In the genomic region with DNA sequence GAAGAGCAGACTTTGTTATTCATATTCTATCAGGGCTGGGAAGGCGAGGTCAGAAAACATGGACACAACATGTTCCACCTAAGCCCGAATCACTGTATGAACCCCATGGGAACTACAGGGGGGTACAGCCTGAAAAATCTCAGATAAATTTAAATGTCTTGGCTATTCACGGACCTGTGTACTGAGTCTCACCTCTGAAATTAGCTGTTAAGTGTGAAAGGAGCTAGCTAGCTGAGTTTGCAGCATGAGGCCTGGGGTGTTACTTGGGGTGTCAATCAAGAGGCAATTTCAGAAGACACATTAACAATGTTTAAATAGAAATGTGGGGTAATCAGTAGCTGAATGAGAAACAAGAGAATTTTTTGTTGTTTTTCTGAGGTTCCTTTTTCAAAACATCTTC, we compare ENCODE assay signal across 24 mouse cellular contexts.
DNase-seq lines count a peak whose midpoint lies in the region; ATAC-seq and TF ChIP-seq lines count a peak whose summit lies in the region.
"Had no signal": no experiment of that assay in that cellular context is flagged by ENCODE, and none has a peak within 500 bp of the region (broad histone marks: within the 10 kb centered on the region; RNA-seq: fewer than 3 reads in every experiment).

No protein-coding gene starts in this region.

- TF ChIP-seq POLR2A in brain, embryonic 14.5 days (IDR thresholded peaks at IDR 0.05; ENCODE audit: borderline replicate concordance, extremely low read depth, insufficient read depth, insufficient read length, poor library complexity, severe bottlenecking): no peak

- peak; percentile 74; the same call in 1 of the 2 replicates for ATAC-seq in forebrain, embryonic 13.5 days
- no peak for ATAC-seq in forebrain, embryonic 11.5 days (replicated peaks; ENCODE audit: low FRiP score)
- peak; percentile 61 for ATAC-seq in forebrain, embryonic 15.5 days (replicated peaks)
- no peak for ATAC-seq in forebrain, embryonic 12.5 days (ENCODE audit: low FRiP score)
- ATAC-seq: activated CD4-positive, CD25-positive, alpha-beta regulatory T cell, adult 4 months; CD4-positive, CD25-positive, alpha-beta regulatory T cell, adult 4 months; Patski had no signal

- no peak overlapping the region for H3K27ac ChIP-seq in forebrain, embryonic 13.5 days
- H3K27ac ChIP-seq in forebrain, embryonic 11.5 days (ENCODE audit: low read depth, low read length): no peak overlapping the region
- peak overlapping the region; percentile 28 for H3K27ac ChIP-seq in forebrain, embryonic 15.5 days (replicated peaks)
- H3K27ac ChIP-seq in forebrain, embryonic 12.5 days: no peak overlapping the region
- H3K27ac ChIP-seq: embryonic facial prominence, embryonic 13.5 days; embryonic facial prominence, embryonic 15.5 days had no signal

- no peaks in the 10 kb centered on the region for H3K36me3 ChIP-seq in forebrain, embryonic 13.5 days (ENCODE audit: poor library complexity, severe bottlenecking)
- no peaks in the 10 kb centered on the region for H3K36me3 ChIP-seq in forebrain, embryonic 11.5 days (ENCODE audit: control insufficient read depth, insufficient read depth, low read length)
- no peaks in the 10 kb centered on the region for H3K36me3 ChIP-seq in forebrain, embryonic 15.5 days
- no peaks in the 10 kb centered on the region for H3K36me3 ChIP-seq in forebrain, embryonic 12.5 days (replicated peaks)
- H3K36me3 ChIP-seq: embryonic facial prominence, embryonic 13.5 days; embryonic facial prominence, embryonic 15.5 days; G1E had no signal

- 74% methylated on average over 3 of the region's 3 CpGs for WGBS in forebrain, embryonic 13.5 days
- 77% methylated on average over 3 of the region's 3 CpGs for WGBS in forebrain, embryonic 11.5 days
- 54% methylated on average over 3 of the region's 3 CpGs for WGBS in forebrain, embryonic 15.5 days
- 64% methylated on average over 3 of the region's 3 CpGs for WGBS in forebrain, embryonic 12.5 days

- no peaks in the 10 kb centered on the region; the same call in 1 of the 2 replicates for H3K4me1 ChIP-seq in forebrain, embryonic 13.5 days
- H3K4me1 ChIP-seq in forebrain, embryonic 11.5 days (replicated peaks; ENCODE audit: control insufficient read depth, insufficient read depth, low read length): no peaks in the 10 kb centered on the region
- peaks cover 7% of the 10 kb centered on the region; the same call in 1 of the 2 replicates for H3K4me1 ChIP-seq in forebrain, embryonic 15.5 days
- no peaks in the 10 kb centered on the region for H3K4me1 ChIP-seq in forebrain, embryonic 12.5 days
- H3K4me1 ChIP-seq: embryonic facial prominence, embryonic 13.5 days; embryonic facial prominence, embryonic 15.5 days had no signal

- no peaks in the 10 kb centered on the region for H3K9me3 ChIP-seq in forebrain, embryonic 13.5 days (replicated peaks)
- no peaks in the 10 kb centered on the region for H3K9me3 ChIP-seq in forebrain, embryonic 11.5 days (ENCODE audit: control insufficient read depth, low read length)
- no peaks in the 10 kb centered on the region for H3K9me3 ChIP-seq in forebrain, embryonic 15.5 days
- no peaks in the 10 kb centered on the region for H3K9me3 ChIP-seq in forebrain, embryonic 12.5 days
- H3K9me3 ChIP-seq: embryonic facial prominence, embryonic 13.5 days; embryonic facial prominence, embryonic 15.5 days; G1E had no signal

- H3K27me3 ChIP-seq in forebrain, embryonic 13.5 days: no peaks in the 10 kb centered on the region
- H3K27me3 ChIP-seq in forebrain, embryonic 11.5 days (ENCODE audit: control insufficient read depth, insufficient read depth, low read length): no peaks in the 10 kb centered on the region
- no peaks in the 10 kb centered on the region for H3K27me3 ChIP-seq in forebrain, embryonic 15.5 days
- no peaks in the 10 kb centered on the region for H3K27me3 ChIP-seq in forebrain, embryonic 12.5 days
- H3K27me3 ChIP-seq: CH12.LX; embryonic facial prominence, embryonic 13.5 days; embryonic facial prominence, embryonic 15.5 days had no signal

- no peak overlapping the region for H3K4me3 ChIP-seq in forebrain, embryonic 13.5 days
- H3K4me3 ChIP-seq in forebrain, embryonic 11.5 days (ENCODE audit: low read depth, low read length): no peak overlapping the region
- no peak overlapping the region for H3K4me3 ChIP-seq in forebrain, embryonic 15.5 days
- no peak overlapping the region for H3K4me3 ChIP-seq in forebrain, embryonic 12.5 days (replicated peaks)
- H3K4me3 ChIP-seq: embryonic facial prominence, embryonic 13.5 days; embryonic facial prominence, embryonic 15.5 days; erythroblast, embryonic 14.5 days had no signal

- TF ChIP-seq CTCF in brain, embryonic 14.5 days (IDR thresholded peaks at IDR 0.05; ENCODE audit: borderline replicate concordance, extremely low read depth, insufficient read depth, insufficient read length): no peak

- no peak overlapping the region for H3K4me2 ChIP-seq in forebrain, embryonic 13.5 days
- no peak overlapping the region for H3K4me2 ChIP-seq in forebrain, embryonic 11.5 days (ENCODE audit: low read depth, low read length, severe bottlenecking)
- H3K4me2 ChIP-seq in forebrain, embryonic 15.5 days (replicated peaks): no peak overlapping the region
- no peak overlapping the region for H3K4me2 ChIP-seq in forebrain, embryonic 12.5 days
- H3K4me2 ChIP-seq: embryonic facial prominence, embryonic 13.5 days; embryonic facial prominence, embryonic 15.5 days had no signal

- DNase-seq in forebrain, embryonic 11.5 days (ENCODE audit: low spot score): no peak
- peak; percentile 61 for DNase-seq in brain, embryonic 14.5 days (ENCODE audit: low read depth)
- DNase-seq: adrenal gland, adult 8-10 months; adrenal gland, postnatal 14 days; adrenal gland, postnatal 36 days; B cell, adult 2 months; cerebellum, adult 11 months; cerebellum, adult 18-20 months; cerebellum, adult 8-10 months; cerebellum, adult 9-11 months; cerebellum, postnatal 14 days; cerebellum, postnatal 36 days; embryo, embryonic 11 days had no signal

- no peak overlapping the region for H3K9ac ChIP-seq in forebrain, embryonic 13.5 days
- H3K9ac ChIP-seq in forebrain, embryonic 11.5 days (ENCODE audit: low read length): no peak overlapping the region
- H3K9ac ChIP-seq in forebrain, embryonic 15.5 days (replicated peaks): no peak overlapping the region
- no peak overlapping the region for H3K9ac ChIP-seq in forebrain, embryonic 12.5 days
- H3K9ac ChIP-seq: embryonic facial prominence, embryonic 13.5 days; embryonic facial prominence, embryonic 15.5 days had no signal

Comparison
In these comparisons a context has a peak if more than half of its experiments do, and no peak if none do; other contexts are left out.
1. ATAC-seq: peak in forebrain, embryonic 13.5 days (single experiment) and forebrain, embryonic 15.5 days (single experiment); none in forebrain, embryonic 11.5 days (single experiment) and forebrain, embryonic 12.5 days (single experiment).